Mouse (Mus musculus): Measurements from ENCODE around the gene Epha1.
A peak's percentile ranks its signal among the peaks of the same experiment; 100 is the strongest.

- TF ChIP-seq EP300 (optimal IDR thresholded peaks at IDR 0.05) (no peak), CTCF (IDR thresholded peaks at IDR 0.05; ENCODE audit: low read depth) (peak; percentile 73)
These were observed at the start of gene Epha1 for GRCm38 (mm10) chr6:42372816-42373547.

Measured in stomach, postnatal 0 days (tissue).